Mouse (Mus musculus): ENCODE data around the gene Rnaset2b. TPM values are rescaled to one million over a fixed set of nuclear protein-coding genes. Genes with fewer than 3 reads are reported as not detected.
"Not testable (repeated sequence)": the region's sequence is repeated elsewhere in the genome, so short reads cannot be mapped to it uniquely, and the experiment has no call there.

Gene Rnaset2b
- polyA plus RNA-seq, 1 experiment from 2014 or later, result 66.0 TPM

GRCm38 (mm10) chr17:7030622-7031174 lies 60.3 kb downstream of the Rnaset2b start:
- 77% methylated on average over 3 of the region's 6 CpGs for WGBS
- ATAC-seq (ENCODE audit: low read depth); H3K4me2 ChIP-seq (ENCODE audit: low read depth, low read length): not testable (repeated sequence)

DNA sequence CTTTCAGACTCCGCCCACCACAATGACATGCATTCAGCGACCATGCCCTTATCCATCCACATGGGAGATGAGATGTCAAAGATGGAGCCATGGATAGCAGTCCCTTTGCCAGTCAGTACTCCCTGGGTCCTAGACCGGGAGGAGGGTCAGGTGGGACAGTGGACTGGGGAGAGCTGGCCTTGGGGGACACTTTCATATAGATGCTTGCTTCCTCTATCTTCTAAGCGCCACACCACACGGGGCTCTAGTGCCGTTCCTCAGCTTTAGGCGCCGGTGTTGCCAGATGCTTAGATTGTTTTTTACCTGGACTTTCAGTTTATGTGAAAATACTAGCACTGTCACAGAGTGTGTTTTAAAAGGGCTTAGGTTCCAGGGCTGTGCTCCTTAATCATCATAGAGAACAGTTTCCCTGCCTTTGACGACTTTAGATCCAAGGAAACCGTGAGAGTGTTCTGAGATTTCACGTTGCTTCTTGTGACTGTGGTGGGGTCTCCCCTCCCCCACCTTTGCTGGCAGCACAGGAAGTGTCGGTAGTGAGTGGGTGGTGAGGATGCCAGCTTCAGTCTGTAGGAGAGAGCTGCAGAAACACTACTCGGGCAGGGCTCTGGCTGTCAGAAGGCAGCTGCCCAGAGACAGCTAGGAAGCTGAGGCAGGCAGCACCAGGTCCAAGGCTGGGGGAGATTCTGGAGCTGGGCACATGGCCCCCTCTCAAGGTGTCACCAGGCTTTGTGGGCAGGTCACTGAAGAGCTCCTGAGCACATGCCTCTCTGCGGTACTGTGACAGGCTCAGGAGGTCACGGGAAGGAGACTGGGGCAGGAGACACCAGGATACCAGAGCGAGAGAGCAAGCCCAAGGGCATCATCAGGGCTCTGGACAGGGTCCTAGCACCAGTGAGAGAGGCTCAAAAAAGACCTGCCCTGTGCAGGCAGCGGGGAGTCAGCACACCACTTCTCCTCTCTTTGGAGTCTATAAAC lies 63.0 kb downstream of the Rnaset2b start:
- not testable (repeated sequence) for H3K9ac ChIP-seq (replicated peaks; ENCODE audit: low read depth, low read length); ATAC-seq (ENCODE audit: low read depth); H3K4me1 ChIP-seq (ENCODE audit: control insufficient read depth, insufficient read depth, low read length); H3K27me3 ChIP-seq (ENCODE audit: control insufficient read depth, insufficient read depth, low read length); H3K9me3 ChIP-seq (ENCODE audit: control insufficient read depth, low read length); H3K4me2 ChIP-seq (ENCODE audit: low read depth, low read length); H3K36me3 ChIP-seq (ENCODE audit: control insufficient read depth, insufficient read depth, low read length); H3K4me3 ChIP-seq (ENCODE audit: low read depth, low read length); H3K27ac ChIP-seq (ENCODE audit: low read depth, low read length)
- WGBS, result 60% methylated on average over 3 of the region's 17 CpGs

More at GRCm38 (mm10) chr17:7030622-7031174, 60.3 kb downstream of the Rnaset2b start:
- H3K36me3 ChIP-seq (ENCODE audit: control insufficient read depth, insufficient read depth, low read length); H3K27ac ChIP-seq (ENCODE audit: low read depth, low read length); H3K27me3 ChIP-seq (ENCODE audit: control insufficient read depth, insufficient read depth, low read length); H3K9ac ChIP-seq (replicated peaks; ENCODE audit: low read depth, low read length); H3K4me3 ChIP-seq (ENCODE audit: low read depth, low read length); H3K9me3 ChIP-seq (ENCODE audit: control insufficient read depth, low read length); H3K4me1 ChIP-seq (ENCODE audit: control insufficient read depth, insufficient read depth, low read length): not testable (repeated sequence)

Other genes starting within 250 kb of the Rnaset2b start
- 50.5 and 62.8 TPM in 2 replicates for gene Ezr, start 187.8 kb upstream of the Rnaset2b start, polyA plus RNA-seq (2014; fragmentation: Nextera tagmentation; extraction: Ambion mirVana)
- gene Rsph3b, start 22.0 kb upstream of the Rnaset2b start, polyA plus RNA-seq (2014; fragmentation: Nextera tagmentation; extraction: Ambion mirVana), result 57.8 and 63.5 TPM in 2 replicates
- 64.9 and 75.2 TPM in 2 replicates for gene Tagap1, start 9.5 kb upstream of the Rnaset2b start, polyA plus RNA-seq (2014; fragmentation: Nextera tagmentation; extraction: Ambion mirVana)
- gene Gm49721, start 8.3 kb downstream of the Rnaset2b start, polyA plus RNA-seq (2014; fragmentation: Nextera tagmentation; extraction: Ambion mirVana), result 0.44 TPM in 1 of 2 replicates, not detected in the other
- gene Gm1604a, start 54.9 kb downstream of the Rnaset2b start, polyA plus RNA-seq (2014; fragmentation: Nextera tagmentation; extraction: Ambion mirVana), result not detected in 2 replicates
- gene Rps6ka2, start 199.5 kb downstream of the Rnaset2b start, polyA plus RNA-seq (2014; fragmentation: Nextera tagmentation; extraction: Ambion mirVana), result 20.7 and 27.8 TPM in 2 replicates

All from neural tube, embryonic 14.5 days (tissue).